Mouse (Mus musculus) ovary, adult 2 months (tissue): ENCODE data around the gene Psmd7. TPM values are rescaled to one million over a fixed set of nuclear protein-coding genes. Genes with fewer than 3 reads are reported as not detected.

Experiments
- polyA plus RNA-seq: library from polyadenylated mRNA; depleted of rRNA; stranded (reverse); fragments of >200 nt; gene quantifications from 2 replicates; pipeline ENCODE4 v1.2.3, GENCODE M21; 2012; rRNA removed

Gene Psmd7
- 59.3 and 70.3 TPM in 2 replicates for polyA plus RNA-seq

GRCm38 (mm10) chr8:107587995-107588780 lies at the start of gene Psmd7:
Gene Psmd7 (minus strand): TSS chr8:107588464.

Other genes with a start within 250 kb of the Psmd7 start
- 4.3 and 4.5 TPM in 2 replicates for gene Nqo1, start 185.3 kb downstream of the Psmd7 start, polyA plus RNA-seq
- gene Nob1, start 163.4 kb downstream of the Psmd7 start, polyA plus RNA-seq: 54.3 and 55.3 TPM in 2 replicates
- gene Wwp2, start 152.1 kb downstream of the Psmd7 start, polyA plus RNA-seq: 53.4 and 54.9 TPM in 2 replicates